Mouse (Mus musculus) urinary bladder, postnatal 36 days (tissue): Measurements from ENCODE around the gene Ferd3l.

Experiments used
- DNase-seq, 2 experiments: peaks; one replicate each; pipeline ENCODE4 v3.0.0; 2022; ENCODE audit warnings: low spot score in 2 of 2, mixed read lengths in 1 of 2

Gene Ferd3l

DNA sequence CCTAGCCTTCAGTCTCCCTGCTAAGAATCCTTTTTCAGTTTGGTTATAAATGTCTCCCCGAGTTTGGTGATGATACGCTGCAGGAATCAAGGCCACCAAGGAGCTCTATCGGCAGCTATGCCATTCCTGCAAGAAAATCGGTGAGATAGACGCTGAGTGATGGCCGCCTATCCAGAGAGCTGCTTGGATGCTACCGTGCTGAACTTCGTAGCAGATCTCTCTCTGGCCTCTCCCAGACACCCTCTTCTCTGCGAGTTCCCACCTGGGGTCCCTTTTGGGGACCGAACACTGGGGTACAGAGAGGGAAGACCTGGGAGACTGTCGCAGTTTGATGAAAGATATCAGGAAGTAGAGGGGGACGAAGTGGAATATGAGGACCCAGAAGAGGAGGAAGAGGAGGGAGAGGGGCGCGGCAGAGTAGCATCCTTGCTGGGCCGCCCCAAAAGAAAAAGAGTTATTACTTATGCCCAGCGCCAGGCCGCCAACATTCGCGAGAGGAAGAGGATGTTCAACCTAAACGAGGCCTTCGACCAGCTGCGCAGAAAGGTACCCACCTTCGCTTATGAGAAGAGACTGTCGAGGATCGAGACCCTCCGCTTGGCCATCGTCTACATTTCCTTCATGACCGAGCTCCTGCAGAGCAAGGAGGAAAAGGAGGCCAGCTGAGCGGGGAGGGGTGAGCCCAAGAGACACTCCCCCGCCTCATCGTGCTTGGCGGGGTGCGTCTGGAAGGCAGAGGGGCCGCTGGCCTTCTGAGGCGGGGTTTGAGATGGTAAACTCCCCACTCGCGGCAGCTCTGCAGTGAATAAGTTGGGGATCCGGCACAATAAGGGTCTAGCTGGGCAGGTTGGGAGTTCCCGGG is at the start of gene Ferd3l:
Gene Ferd3l (plus strand): TSS at position 95 of the 862 bp plus-strand sequence.
- no peak for DNase-seq

GRCm38 (mm10) chr12:33893956-33894355 is 34.3 kb upstream of the Ferd3l start:
- DNase-seq = no peak

DNA sequence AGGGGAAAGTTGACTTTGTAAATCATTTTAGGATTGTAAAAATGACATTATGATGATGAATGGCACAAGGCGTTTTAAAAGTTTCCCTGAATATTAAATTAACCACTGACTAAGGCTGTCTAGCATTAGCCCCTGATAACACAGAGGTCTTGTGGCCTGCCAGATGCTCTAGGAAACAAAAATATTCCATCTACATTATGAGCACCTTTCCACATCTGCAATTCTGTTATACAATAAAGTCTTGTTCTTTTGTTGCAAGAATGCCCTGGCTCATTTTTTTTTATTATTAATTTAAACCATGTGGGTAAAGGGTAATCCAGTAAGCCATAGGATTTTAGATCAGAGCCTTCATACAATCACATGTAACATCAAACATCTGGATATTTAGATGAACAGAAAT is 33.6 kb upstream of the Ferd3l start:
- DNase-seq = no peak

DNA sequence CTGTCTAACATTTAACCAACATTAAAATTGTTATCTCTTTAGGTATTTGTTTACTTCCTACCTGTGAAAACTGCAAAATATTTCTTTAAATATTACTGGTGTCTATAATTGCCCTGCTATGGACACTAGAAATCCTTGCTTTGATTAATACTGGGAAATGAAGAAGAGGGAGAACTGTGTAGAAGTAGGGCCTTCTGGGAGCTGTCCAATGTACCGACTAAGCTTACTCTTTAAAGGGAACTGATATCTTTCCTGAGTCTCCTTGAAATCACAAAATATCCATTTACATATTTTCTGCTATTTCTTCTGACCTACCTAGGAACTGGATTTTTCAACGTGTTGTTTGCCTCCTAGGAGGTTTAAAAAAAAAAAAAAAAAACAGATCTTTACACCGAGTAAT is 1.5 kb upstream of the Ferd3l start:
- no peak for DNase-seq

- DNase-seq = no peak
Measured at GRCm38 (mm10) chr12:33927334-33928098, 709 bp upstream of the Ferd3l start.

- no peak for DNase-seq
Measured at GRCm38 (mm10) chr12:33952843-33953242, 24.6 kb downstream of the Ferd3l start.

- DNase-seq = no peak
Measured at GRCm38 (mm10) chr12:33954931-33955565, 26.8 kb downstream of the Ferd3l start.

GRCm38 (mm10) chr12:33955606-33956295 is 27.5 kb downstream of the Ferd3l start:
- peak in 1 of 2 experiments; percentile 10 for DNase-seq

- no peak for DNase-seq
Measured at GRCm38 (mm10) chr12:33956576-33957399, 28.6 kb downstream of the Ferd3l start.

DNA sequence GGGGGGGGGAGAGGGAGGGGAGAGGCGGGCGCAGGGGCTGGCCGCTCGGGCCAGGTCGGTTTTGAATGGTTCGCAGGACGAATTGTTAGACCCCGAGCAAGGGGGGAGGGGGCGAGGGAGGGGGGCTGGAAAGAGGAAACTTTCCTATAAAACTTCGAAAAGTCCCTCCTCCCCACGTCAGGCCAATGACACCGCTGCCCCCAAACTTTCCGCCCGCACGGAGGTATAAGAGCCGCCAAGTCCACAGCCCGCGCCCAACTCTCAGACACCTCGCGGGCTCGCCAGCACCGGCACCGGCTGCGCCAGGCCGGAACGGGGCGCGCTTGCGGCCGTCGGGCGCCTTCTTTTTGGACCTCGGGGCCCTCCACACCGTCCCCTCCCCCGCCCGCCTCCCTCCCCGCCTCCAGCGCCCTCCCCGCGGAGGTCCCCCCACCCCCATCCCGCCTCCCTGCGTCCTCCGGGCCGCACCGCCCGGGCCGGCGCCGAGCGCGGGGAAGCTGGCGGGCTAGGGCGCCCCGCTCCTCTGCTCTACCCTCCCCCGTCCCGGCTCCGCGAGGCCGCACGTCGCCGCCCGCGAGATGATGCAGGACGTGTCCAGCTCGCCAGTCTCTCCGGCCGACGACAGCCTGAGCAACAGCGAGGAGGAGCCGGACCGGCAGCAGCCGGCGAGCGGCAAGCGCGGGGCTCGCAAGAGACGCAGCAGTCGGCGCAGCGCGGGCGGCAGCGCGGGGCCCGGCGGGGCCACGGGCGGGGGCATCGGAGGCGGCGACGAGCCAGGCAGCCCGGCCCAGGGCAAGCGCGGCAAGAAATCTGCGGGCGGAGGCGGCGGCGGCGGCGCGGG is 29.4 kb downstream of the Ferd3l start, which contains the start of gene Twist1:
Gene Twist1 (plus strand): TSS at position 272 of the 841 bp plus-strand sequence.
- peak in 1 of 2 experiments; percentile 66 for DNase-seq

GRCm38 (mm10) chr12:33958241-33959194 is 30.3 kb downstream of the Ferd3l start:
- peak in 1 of 2 experiments; percentile 9 for DNase-seq

DNA sequence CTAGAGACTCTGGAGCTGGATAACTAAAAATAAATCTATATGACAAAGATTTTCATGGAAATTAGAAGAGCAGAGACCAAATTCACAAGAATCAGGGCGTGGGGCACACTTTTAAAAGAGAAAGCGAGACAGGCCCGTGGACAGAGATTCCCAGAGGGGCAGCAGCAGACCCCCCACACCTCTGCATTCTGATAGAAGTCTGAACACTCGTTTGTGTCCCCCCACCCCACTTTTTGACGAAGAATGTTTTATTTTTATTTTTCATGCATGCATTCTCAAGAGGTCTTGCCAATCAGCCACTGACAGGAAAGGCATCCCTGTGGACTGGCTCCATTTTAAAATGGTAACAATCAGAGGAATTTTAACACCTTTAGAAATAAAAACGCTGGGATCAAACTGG is 31.0 kb downstream of the Ferd3l start:
- no peak for DNase-seq

DNA sequence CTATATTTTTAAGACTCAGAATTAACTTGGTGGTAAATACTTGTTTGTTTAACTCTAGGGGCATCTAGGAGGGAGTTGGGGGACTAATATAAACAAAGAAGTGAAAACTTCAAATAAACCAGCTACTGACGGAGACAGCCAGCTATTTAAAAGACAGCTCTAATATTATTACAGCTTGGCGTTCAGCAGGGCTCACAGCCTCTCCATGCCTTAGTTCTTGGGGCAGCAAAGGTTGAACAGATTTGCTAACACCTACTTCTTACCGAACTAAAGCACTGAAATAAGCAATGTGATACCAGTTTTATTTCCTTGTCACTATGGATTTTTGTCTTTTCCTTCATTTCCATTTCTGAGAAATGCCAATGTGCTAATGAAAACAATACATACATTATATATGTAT is 31.6 kb downstream of the Ferd3l start:
- no peak for DNase-seq

DNA sequence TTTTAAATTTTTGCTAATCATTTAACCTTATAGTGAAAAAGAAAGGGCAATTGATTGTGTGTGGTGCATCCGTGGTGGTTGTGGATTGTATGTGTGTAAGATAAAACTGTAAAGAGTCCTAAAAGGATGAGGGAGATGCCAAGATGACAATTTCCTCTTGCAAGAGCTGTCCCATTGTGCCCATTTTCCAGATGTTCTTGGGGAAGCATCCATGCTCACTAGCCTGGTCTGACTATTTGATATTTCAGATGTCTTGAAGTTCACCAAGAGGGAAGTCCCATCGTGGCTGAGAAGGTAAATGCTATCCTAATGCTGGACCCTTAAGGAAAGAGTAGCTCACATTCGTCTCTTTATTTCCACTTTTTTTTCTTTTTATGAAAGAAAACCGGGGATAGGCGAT is 32.8 kb downstream of the Ferd3l start:
- no peak for DNase-seq

DNA sequence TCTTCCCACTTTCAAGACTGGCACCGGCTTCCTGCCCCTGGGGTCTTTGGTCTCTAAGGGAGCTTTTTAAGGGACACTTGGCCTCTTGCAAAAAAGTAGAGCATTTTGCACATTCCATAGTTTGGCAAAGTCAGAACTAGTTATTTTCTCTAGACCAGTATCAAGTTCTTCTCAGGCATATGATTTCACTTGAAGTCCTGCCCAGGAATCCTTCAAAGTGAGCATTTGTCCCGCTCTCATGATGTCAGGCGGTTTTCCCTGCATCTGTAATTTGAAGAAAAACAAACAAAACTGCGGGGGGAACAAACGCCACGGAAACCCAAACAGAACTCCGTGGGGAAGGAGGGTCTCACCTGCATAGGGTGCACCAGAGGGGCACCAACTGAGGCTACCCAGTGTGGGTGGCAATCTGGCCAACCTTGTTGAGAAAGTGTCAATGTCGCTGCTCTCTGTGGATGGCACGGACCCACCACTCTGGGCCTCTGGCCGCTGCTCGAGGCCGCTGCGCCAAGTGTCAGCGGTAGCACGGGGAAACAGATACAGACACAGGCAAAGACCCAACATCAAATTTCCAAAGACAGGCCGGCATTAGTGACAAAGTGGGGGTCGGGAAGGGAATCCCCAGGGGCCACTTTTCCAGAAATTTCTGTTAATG is 34.0 kb downstream of the Ferd3l start:
- no peak for DNase-seq

- DNase-seq = no peak
Measured at GRCm38 (mm10) chr12:33962773-33963130, 34.5 kb downstream of the Ferd3l start.

DNA sequence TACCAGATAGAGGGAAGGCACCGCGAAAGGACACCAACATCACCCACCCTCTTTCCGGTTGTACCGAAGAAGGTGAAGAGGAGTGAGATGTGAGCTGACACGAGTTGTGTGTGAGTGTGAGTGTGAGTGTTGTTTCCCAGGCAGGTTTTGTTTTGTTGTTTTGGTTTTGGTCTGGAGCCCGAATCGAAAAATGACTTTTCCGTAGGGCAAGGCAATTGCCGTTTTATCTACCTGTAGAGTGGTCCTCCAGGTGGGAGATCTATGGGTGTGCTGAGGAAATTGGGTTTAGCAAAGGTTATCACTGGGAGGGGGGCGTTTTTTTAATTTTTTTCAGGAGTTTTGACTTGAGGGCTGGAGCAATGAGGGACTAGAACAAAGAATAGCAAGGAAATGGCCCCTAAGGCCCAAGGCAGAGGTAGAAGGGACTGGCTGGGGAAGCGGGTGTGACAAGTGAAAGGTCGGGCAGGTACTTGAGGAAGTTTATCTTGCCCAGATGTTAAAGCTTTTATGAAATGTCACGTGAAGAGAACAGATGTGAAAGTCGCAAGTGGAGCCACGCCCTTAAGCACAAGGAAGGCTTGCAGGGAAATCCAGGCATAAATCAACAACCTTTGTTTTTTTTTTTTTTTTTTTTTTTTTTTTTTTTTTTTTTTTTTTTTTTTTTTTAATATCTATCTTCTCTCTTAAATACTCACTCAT is 35.6 kb downstream of the Ferd3l start:
- DNase-seq = no peak

GRCm38 (mm10) chr12:33964427-33964826 is 36.2 kb downstream of the Ferd3l start:
- no peak for DNase-seq
